Mouse (Mus musculus): Measurements from ENCODE around the gene Nuak1. TPM values are rescaled to one million over a fixed set of nuclear protein-coding genes. Genes with fewer than 3 reads are reported as not detected.

Gene Nuak1
- polyA plus RNA-seq, 1 experiment from 2014 or later, result 4.0 TPM

DNA sequence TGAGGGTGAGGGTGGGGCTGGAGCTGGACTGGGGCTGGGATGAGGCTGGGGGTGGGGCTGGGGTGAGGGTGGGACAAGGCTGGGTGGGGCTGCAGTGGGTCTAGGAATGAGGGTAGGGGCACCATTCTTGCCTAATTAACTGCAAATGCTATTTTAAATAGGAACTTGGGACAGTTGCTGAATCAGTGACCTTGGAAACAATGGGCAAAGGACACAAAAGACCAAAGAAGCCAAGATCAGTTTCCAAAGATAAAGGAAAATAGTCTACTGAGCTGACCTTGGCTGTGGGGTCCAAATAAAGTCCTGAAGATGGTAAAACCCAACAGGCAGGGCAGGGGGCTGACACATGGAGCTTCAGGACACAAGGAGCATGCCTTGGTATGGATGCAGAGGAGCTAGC lies 22.0 kb downstream of the Nuak1 start:
- no peak for ATAC-seq (ENCODE audit: low FRiP score, low read depth)
- H3K4me1 ChIP-seq, result peaks cover 10% of the 10 kb centered on the region
- H3K9me3 ChIP-seq, result no peaks in the 10 kb centered on the region
- H3K4me2 ChIP-seq (replicated peaks), result no peak overlapping the region
- H3K27me3 ChIP-seq, result no peaks in the 10 kb centered on the region
- no peak overlapping the region for H3K9ac ChIP-seq
- peaks cover 21% of the 10 kb centered on the region for H3K36me3 ChIP-seq
- H3K4me3 ChIP-seq, result no peak overlapping the region
- no peak overlapping the region for H3K27ac ChIP-seq

DNA sequence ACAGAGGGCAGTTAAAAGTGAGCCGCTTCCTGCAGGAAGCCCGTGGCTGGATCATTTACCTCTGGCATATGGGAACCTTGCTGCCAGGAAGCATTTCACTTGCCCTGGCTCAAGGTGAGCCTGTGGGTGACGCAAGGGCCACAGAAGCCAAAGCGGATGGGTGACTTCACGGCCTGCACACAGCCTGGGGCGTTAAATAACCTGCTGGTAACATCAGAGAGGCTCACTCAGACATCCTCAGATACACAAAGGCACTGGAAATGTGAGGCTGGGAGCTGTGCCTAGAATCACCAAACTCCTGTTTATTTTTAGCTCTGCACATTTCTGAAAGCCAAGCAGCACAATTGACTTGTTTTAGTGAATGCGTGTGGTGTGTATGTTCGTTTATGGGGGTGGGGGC lies 23.6 kb downstream of the Nuak1 start:
- Histone ChIP-seq H3K36me3 (peaks cover 17% of the 10 kb centered on the region), H3K9me3 (no peaks in the 10 kb centered on the region), H3K9ac (no peak overlapping the region), H3K27ac (no peak overlapping the region), H3K4me1 (peaks cover 19% of the 10 kb centered on the region), H3K4me2 (replicated peaks) (no peak overlapping the region), H3K27me3 (no peaks in the 10 kb centered on the region), H3K4me3 (no peak overlapping the region)
- WGBS, result 82% methylated on average over 8 of the region's 8 CpGs
- ATAC-seq (ENCODE audit: low FRiP score, low read depth), result no peak

DNA sequence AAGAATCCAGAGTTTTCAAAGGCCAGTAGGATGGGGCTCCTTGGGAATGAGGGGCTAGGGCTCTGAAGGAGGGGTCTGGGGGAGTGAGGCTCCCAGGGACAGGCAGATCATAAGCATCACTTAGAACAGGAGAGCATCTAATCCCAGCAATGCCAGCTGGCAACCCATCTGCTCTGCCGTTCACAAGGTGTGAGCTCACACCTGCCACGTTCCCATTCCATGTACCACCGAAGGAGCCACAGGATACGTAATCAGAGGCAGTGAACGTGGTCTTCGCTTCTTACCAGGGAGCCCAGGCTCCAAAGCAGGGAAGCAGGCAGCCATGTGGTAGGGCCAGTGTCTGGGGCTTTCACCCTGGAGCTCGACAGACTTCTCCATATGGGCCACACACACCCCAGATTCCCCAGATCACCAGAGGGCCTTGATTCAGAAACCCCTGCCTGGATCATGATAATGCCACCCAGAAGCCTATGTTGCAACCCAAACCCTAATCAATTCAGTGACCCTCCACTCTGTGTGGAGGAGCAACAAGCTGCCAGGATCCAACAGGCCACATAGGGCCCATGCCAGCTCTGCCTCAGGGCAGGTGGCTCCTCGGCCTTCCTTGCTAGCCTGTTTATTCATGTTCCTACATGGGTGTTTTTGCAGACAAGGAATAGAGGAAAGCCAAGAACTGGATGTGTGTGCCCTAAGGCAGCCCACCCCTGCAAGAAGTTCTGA lies 25.3 kb downstream of the Nuak1 start:
- Histone ChIP-seq H3K9me3 (no peaks in the 10 kb centered on the region), H3K4me2 (replicated peaks) (no peak overlapping the region), H3K27me3 (no peaks in the 10 kb centered on the region), H3K9ac (no peak overlapping the region), H3K4me3 (no peak overlapping the region), H3K27ac (no peak overlapping the region), H3K4me1 (peaks cover 33% of the 10 kb centered on the region), H3K36me3 (peaks cover 9% of the 10 kb centered on the region)
- 78% methylated on average over 8 of the region's 8 CpGs for WGBS
- ATAC-seq (ENCODE audit: low FRiP score, low read depth), result no peak

DNA sequence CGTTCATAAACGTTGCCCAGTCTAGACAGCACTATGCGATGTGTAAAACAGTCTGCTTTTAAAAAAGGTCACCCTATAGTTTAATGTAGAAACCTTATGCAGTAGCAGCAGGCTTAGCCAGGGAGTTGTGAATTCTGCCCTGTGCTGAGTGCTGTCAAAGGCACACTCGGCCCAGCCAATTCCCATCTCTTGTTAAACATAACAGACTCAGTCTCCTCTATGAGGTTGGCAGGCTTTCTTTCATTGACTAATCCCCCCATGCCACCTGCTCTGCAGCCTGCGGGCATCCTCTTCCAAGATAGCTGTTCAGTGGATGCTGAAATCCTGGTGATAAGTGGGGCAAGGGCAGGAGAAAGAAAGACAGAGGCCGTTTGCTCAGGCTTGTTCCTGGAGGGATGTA lies 27.1 kb downstream of the Nuak1 start:
- no peaks in the 10 kb centered on the region for H3K27me3 ChIP-seq
- no peak overlapping the region for H3K4me2 ChIP-seq (replicated peaks)
- peaks cover 9% of the 10 kb centered on the region; the same call in 1 of the 2 replicates for H3K36me3 ChIP-seq
- no peak for ATAC-seq (ENCODE audit: low FRiP score, low read depth)
- no peak overlapping the region for H3K9ac ChIP-seq
- no peak overlapping the region for H3K27ac ChIP-seq
- peaks cover 43% of the 10 kb centered on the region for H3K4me1 ChIP-seq
- WGBS, result 69% methylated on average over 6 of the region's 6 CpGs
- H3K4me3 ChIP-seq, result no peak overlapping the region
- no peaks in the 10 kb centered on the region for H3K9me3 ChIP-seq

DNA sequence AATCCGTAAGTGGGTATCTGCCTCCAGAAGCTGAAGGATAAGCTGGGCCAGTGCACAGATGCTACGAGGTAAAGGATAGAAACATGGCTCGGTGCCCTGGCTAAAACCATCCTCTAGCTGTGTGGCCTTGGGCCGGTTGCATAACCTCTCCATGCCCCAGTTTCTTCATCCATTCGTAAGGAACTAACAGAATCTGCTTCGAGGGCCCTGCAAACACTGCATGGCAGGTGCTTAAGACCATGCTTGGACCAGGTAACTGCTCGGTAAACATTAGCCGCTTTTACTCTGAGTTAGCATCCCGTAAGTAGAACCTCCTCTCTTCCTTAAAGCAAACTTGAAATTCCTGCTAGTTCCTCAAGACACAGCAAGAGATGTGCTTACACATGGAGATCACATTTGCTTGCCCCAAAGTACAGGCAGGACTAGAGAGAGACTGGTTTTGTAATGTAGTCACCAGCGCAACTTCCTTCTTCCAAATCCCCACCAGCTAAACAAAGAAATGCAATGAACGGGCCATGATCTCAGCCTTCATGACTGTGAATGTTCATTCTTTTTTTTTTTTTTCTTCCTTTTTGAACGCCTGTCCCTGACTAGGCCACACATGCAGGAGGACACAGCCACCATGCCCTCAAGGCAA lies 28.0 kb downstream of the Nuak1 start:
- Histone ChIP-seq H3K4me1 (peaks cover 40% of the 10 kb centered on the region), H3K36me3 (peaks cover 9% of the 10 kb centered on the region; the same call in 1 of the 2 replicates), H3K27ac (no peak overlapping the region), H3K4me3 (no peak overlapping the region), H3K9ac (no peak overlapping the region), H3K9me3 (no peaks in the 10 kb centered on the region), H3K4me2 (replicated peaks) (no peak overlapping the region), H3K27me3 (no peaks in the 10 kb centered on the region)
- 84% methylated on average over 12 of the region's 12 CpGs for WGBS
- no peak for ATAC-seq (ENCODE audit: low FRiP score, low read depth)

DNA sequence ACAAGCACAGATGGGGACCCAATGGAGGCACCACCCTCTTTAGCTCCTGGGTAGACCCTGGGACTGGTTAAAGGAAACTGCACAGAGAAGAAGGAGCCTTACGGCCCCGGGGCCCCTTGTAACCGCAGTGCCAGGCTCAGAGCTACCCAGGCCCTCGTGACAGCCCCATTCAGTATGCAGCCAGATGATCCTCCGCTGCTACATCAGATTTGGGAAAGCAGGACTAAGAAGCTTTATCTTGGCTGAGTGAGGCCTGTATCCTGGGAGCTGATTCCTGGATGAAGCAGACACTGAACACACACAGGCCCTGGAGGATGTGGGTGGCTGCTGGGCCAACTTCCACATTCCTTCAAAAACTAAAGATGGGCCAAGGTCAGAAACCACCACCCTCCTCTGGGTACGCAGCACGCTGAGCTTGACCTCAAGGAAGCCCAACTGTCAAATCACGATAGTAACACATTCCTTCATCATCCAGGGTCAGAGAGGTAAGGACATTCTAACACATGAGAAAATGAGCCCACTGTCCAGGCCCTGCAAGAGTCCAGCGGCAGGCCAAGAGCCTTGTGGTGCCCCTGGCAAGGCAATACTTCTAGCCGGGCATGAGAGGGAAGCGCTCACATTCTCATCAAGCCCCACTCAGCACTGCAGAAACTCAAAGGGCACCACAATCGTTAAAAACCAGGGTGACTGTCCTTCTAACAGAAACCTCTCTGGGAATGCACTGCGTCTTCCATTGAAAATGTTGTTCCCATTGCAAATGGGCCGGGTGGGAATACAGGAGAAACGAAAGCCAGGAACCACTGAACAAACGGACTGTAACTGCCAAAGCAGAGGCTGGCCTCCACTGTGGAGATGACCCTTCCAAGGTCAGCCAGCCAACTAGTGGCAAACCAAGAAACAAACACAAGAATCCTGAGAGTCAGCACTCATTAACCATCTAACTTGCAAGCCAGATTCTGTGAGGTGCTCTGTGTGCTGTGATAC lies 29.0 kb downstream of the Nuak1 start:
- Histone ChIP-seq H3K4me3 (no peak overlapping the region), H3K4me1 (peaks cover 40% of the 10 kb centered on the region), H3K27me3 (no peaks in the 10 kb centered on the region), H3K9ac (no peak overlapping the region), H3K27ac (no peak overlapping the region), H3K4me2 (replicated peaks) (no peak overlapping the region), H3K9me3 (no peaks in the 10 kb centered on the region), H3K36me3 (peaks cover 16% of the 10 kb centered on the region)
- 85% methylated on average over 16 of the region's 16 CpGs for WGBS
- no peak for ATAC-seq (ENCODE audit: low FRiP score, low read depth)

- no peak for ATAC-seq (ENCODE audit: low FRiP score, low read depth)
- Histone ChIP-seq H3K9me3 (no peaks in the 10 kb centered on the region), H3K4me2 (replicated peaks) (no peak overlapping the region), H3K4me3 (no peak overlapping the region), H3K27me3 (no peaks in the 10 kb centered on the region), H3K9ac (no peak overlapping the region), H3K27ac (no peak overlapping the region), H3K4me1 (peaks cover 52% of the 10 kb centered on the region), H3K36me3 (peaks cover 16% of the 10 kb centered on the region)
- WGBS, result 53% methylated on average over 13 of the region's 13 CpGs
These were observed 31.3 kb downstream of the Nuak1 start for GRCm38 (mm10) chr10:84408965-84409660.

GRCm38 (mm10) chr10:84405135-84405776 lies 35.1 kb downstream of the Nuak1 start:
- Histone ChIP-seq H3K27me3 (no peaks in the 10 kb centered on the region), H3K36me3 (peaks cover 22% of the 10 kb centered on the region), H3K4me3 (no peak overlapping the region), H3K4me1 (peaks cover 38% of the 10 kb centered on the region), H3K27ac (no peak overlapping the region; the same call in 1 of the 2 replicates), H3K4me2 (replicated peaks) (no peak overlapping the region), H3K9ac (no peak overlapping the region), H3K9me3 (no peaks in the 10 kb centered on the region)
- WGBS, result 30% methylated on average over 8 of the region's 8 CpGs
- no peak; the same call in 1 of the 2 replicates for ATAC-seq (ENCODE audit: low FRiP score, low read depth)

DNA sequence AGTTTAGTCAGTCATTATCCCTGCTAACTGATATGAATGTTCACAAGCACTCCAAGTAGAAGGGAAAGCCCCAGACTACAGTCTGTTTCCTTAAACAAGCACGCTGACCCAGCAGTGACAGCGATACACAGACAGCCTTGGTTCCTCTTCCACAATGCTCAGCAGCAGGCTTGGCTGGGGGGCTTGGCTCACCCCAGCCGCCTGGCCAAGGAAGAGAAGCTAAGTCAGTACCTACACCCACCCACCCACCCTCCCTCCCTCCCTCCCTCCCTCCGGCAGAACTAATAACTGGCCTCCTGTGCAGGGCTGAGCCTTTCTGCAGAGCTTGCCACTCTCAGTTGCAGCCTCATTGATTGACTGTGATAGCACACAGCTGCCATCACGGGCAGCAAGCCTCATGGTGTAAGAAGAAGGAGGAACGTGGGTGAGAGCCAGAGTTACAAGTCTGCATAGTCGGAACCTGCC lies 38.5 kb downstream of the Nuak1 start:
- Histone ChIP-seq H3K27me3 (no peaks in the 10 kb centered on the region), H3K9ac (no peak overlapping the region), H3K4me1 (peaks cover 24% of the 10 kb centered on the region), H3K27ac (no peak overlapping the region; the same call in 1 of the 2 replicates), H3K36me3 (peaks cover 14% of the 10 kb centered on the region), H3K4me2 (replicated peaks) (no peak overlapping the region), H3K4me3 (no peak overlapping the region), H3K9me3 (no peaks in the 10 kb centered on the region)
- ATAC-seq (ENCODE audit: low FRiP score, low read depth), result no peak
- 49% methylated on average over 7 of the region's 7 CpGs for WGBS

DNA sequence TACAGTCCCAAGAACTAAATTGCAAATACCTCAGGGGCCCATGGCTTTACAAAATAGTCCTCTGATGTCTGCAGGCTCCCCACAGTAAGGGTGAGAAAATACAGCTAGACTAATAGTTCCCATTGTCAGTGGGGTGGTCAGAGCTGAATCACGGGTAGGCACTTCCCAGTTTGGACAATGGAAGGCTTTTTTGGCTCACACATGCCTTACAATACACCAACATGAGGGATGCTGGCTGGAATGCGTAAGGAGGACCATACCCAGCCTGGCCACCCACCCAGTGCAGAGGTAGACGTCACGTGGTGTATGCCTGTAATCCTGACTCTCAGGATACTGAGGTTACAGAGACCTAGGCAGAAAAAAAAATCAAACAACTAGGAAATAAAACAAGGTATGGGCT lies 39.2 kb downstream of the Nuak1 start:
- no peak for ATAC-seq (ENCODE audit: low FRiP score, low read depth)
- no peak overlapping the region for H3K27ac ChIP-seq
- H3K9me3 ChIP-seq, result no peaks in the 10 kb centered on the region
- 53% methylated on average over 4 of the region's 4 CpGs for WGBS
- H3K4me2 ChIP-seq (replicated peaks), result no peak overlapping the region
- H3K4me3 ChIP-seq, result no peak overlapping the region
- H3K27me3 ChIP-seq, result no peaks in the 10 kb centered on the region
- H3K9ac ChIP-seq, result no peak overlapping the region
- peaks cover 8% of the 10 kb centered on the region; the same call in 1 of the 2 replicates for H3K36me3 ChIP-seq
- H3K4me1 ChIP-seq, result peaks cover 28% of the 10 kb centered on the region

DNA sequence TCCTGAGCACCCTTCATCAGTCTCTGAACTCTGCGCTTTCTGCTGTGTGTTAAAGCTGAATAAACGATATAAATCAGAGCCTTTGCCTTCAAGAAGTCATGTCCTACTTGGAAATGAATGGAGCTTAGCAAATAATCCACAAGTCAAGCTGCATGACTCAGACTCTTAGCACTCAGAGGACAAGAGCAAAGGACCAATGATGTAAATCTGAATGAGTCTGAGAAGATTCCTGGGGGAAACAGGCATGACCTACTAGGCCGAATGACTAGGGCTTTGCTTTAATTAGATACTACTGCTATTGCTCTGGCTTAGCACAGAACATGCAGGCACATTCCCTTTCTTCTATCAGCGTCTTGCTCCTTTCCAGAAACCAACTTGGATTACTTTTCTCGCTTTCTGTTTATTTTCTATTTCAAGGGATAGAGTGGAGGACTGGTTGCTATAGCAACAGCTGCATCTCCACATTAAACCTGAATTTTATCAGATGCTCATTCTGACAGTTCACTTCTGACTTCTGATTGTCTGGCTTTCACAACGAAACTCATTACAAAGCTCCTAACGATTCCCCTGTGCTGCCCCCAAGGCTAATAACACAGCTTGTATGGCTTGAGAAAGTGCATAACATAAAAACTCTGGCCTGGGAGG lies 40.2 kb downstream of the Nuak1 start:
- H3K4me2 ChIP-seq (replicated peaks), result no peak overlapping the region
- H3K4me3 ChIP-seq, result no peak overlapping the region
- H3K27me3 ChIP-seq, result no peaks in the 10 kb centered on the region
- H3K9me3 ChIP-seq, result no peaks in the 10 kb centered on the region
- peaks cover 28% of the 10 kb centered on the region for H3K4me1 ChIP-seq
- ATAC-seq (ENCODE audit: low FRiP score, low read depth), result no peak
- no peak overlapping the region for H3K9ac ChIP-seq
- H3K36me3 ChIP-seq, result peaks cover 8% of the 10 kb centered on the region; the same call in 1 of the 2 replicates
- 70% methylated on average over 7 of the region's 7 CpGs for WGBS
- no peak overlapping the region for H3K27ac ChIP-seq

Measured in limb, embryonic 13.5 days (tissue).